Mouse (Mus musculus): Measurements from ENCODE around the gene Phf2. TPM values are rescaled to one million over a fixed set of nuclear protein-coding genes. Genes with fewer than 3 reads are reported as not detected.

Phf2 gene
- polyA plus RNA-seq, 1 experiment from 2014 or later: 3.5 TPM

- TF ChIP-seq CTCF (IDR thresholded peaks at IDR 0.05; ENCODE audit: low read depth): no peak
- WGBS: 42% methylated on average over 2 of the region's 2 CpGs
Measured at GRCm38 (mm10) chr13:48905458-48905857, 34.5 kb upstream of the Phf2 start.

GRCm38 (mm10) chr13:48895376-48895775 is 24.5 kb upstream of the Phf2 start:
- 86% methylated on average over 5 of the region's 5 CpGs for WGBS
- H3K36me3 ChIP-seq (ENCODE audit: control insufficient read depth, insufficient read depth): peaks cover 62% of the 10 kb centered on the region
- TF ChIP-seq CTCF (IDR thresholded peaks at IDR 0.05; ENCODE audit: low read depth): no peak
- no peak overlapping the region for H3K4me2 ChIP-seq (replicated peaks; ENCODE audit: low read depth)
- no peaks in the 10 kb centered on the region for H3K27me3 ChIP-seq (replicated peaks; ENCODE audit: control insufficient read depth, insufficient read depth, low read length)
- no peaks in the 10 kb centered on the region for H3K9me3 ChIP-seq (ENCODE audit: control insufficient read depth)
- no peak overlapping the region for H3K4me3 ChIP-seq (ENCODE audit: low read depth, low read length)
- no peak overlapping the region for H3K9ac ChIP-seq (ENCODE audit: low read depth, low read length)
- no peak overlapping the region for H3K27ac ChIP-seq (ENCODE audit: low read depth, low read length)
- H3K4me1 ChIP-seq (replicated peaks; ENCODE audit: control insufficient read depth, insufficient read depth, low read length): no peaks in the 10 kb centered on the region
- no peak for ATAC-seq

More at GRCm38 (mm10) chr13:48905458-48905857, 34.5 kb upstream of the Phf2 start:
- Histone ChIP-seq H3K4me1 (replicated peaks; ENCODE audit: control insufficient read depth, insufficient read depth, low read length) (no peaks in the 10 kb centered on the region), H3K27me3 (replicated peaks; ENCODE audit: control insufficient read depth, insufficient read depth, low read length) (no peaks in the 10 kb centered on the region), H3K9ac (ENCODE audit: low read depth, low read length) (no peak overlapping the region), H3K27ac (ENCODE audit: low read depth, low read length) (no peak overlapping the region), H3K4me2 (replicated peaks; ENCODE audit: low read depth) (no peak overlapping the region), H3K4me3 (ENCODE audit: low read depth, low read length) (no peak overlapping the region), H3K9me3 (ENCODE audit: control insufficient read depth) (no peaks in the 10 kb centered on the region), H3K36me3 (ENCODE audit: control insufficient read depth, insufficient read depth) (peaks cover 60% of the 10 kb centered on the region)
- ATAC-seq: peak; percentile 28

- Histone ChIP-seq H3K27me3 (replicated peaks; ENCODE audit: control insufficient read depth, insufficient read depth, low read length) (no peaks in the 10 kb centered on the region), H3K27ac (ENCODE audit: low read depth, low read length) (peak overlapping the region; percentile 46; the same call in 1 of the 2 replicates), H3K9me3 (ENCODE audit: control insufficient read depth) (no peaks in the 10 kb centered on the region), H3K4me2 (replicated peaks; ENCODE audit: low read depth) (no peak overlapping the region; the same call in 1 of the 2 replicates), H3K9ac (ENCODE audit: low read depth, low read length) (no peak overlapping the region), H3K4me1 (replicated peaks; ENCODE audit: control insufficient read depth, insufficient read depth, low read length) (no peaks in the 10 kb centered on the region), H3K4me3 (ENCODE audit: low read depth, low read length) (no peak overlapping the region), H3K36me3 (ENCODE audit: control insufficient read depth, insufficient read depth) (peaks cover 68% of the 10 kb centered on the region)
- 40% methylated on average over 4 of the region's 4 CpGs for WGBS
- no peak for TF ChIP-seq CTCF (IDR thresholded peaks at IDR 0.05; ENCODE audit: low read depth)
- peak; percentile 93 for ATAC-seq
Measured at GRCm38 (mm10) chr13:48890260-48890960, 19.5 kb upstream of the Phf2 start.

- ATAC-seq: peak; percentile 99
Measured at GRCm38 (mm10) chr13:48878534-48878933, 7.6 kb upstream of the Phf2 start.

GRCm38 (mm10) chr13:48877805-48878204 is 6.9 kb upstream of the Phf2 start:
- TF ChIP-seq CTCF (IDR thresholded peaks at IDR 0.05; ENCODE audit: low read depth): no peak
- Histone ChIP-seq H3K4me3 (ENCODE audit: low read depth, low read length) (0 out of 2 replicates have a peak overlapping the region, but pooled peaks have one; percentile 26), H3K9ac (ENCODE audit: low read depth, low read length) (0 out of 2 replicates have a peak overlapping the region, but pooled peaks have one; percentile 64), H3K4me1 (replicated peaks; ENCODE audit: control insufficient read depth, insufficient read depth, low read length) (no peaks in the 10 kb centered on the region), H3K27ac (ENCODE audit: low read depth, low read length) (peak overlapping the region; percentile 85; the same call in 1 of the 2 replicates), H3K27me3 (replicated peaks; ENCODE audit: control insufficient read depth, insufficient read depth, low read length) (no peaks in the 10 kb centered on the region), H3K4me2 (replicated peaks; ENCODE audit: low read depth) (peak overlapping the region; percentile 65), H3K9me3 (ENCODE audit: control insufficient read depth) (no peaks in the 10 kb centered on the region), H3K36me3 (ENCODE audit: control insufficient read depth, insufficient read depth) (peaks cover 23% of the 10 kb centered on the region)
- no peak for ATAC-seq

More at GRCm38 (mm10) chr13:48878534-48878933, 7.6 kb upstream of the Phf2 start:
- Histone ChIP-seq H3K9me3 (ENCODE audit: control insufficient read depth) (no peaks in the 10 kb centered on the region), H3K4me2 (replicated peaks; ENCODE audit: low read depth) (peak overlapping the region; percentile 65), H3K27ac (ENCODE audit: low read depth, low read length) (peak overlapping the region; percentile 85), H3K36me3 (ENCODE audit: control insufficient read depth, insufficient read depth) (peaks cover 28% of the 10 kb centered on the region), H3K4me1 (replicated peaks; ENCODE audit: control insufficient read depth, insufficient read depth, low read length) (no peaks in the 10 kb centered on the region), H3K27me3 (replicated peaks; ENCODE audit: control insufficient read depth, insufficient read depth, low read length) (no peaks in the 10 kb centered on the region), H3K4me3 (ENCODE audit: low read depth, low read length) (peak overlapping the region; percentile 26), H3K9ac (ENCODE audit: low read depth, low read length) (peak overlapping the region; percentile 64)
- WGBS: under 1% methylated on average over 36 of the region's 36 CpGs
- TF ChIP-seq CTCF (IDR thresholded peaks at IDR 0.05; ENCODE audit: low read depth): no peak

GRCm38 (mm10) chr13:48872726-48873125 is 1.8 kb upstream of the Phf2 start:
- no peak overlapping the region for H3K4me3 ChIP-seq (ENCODE audit: low read depth, low read length)
- no peak for TF ChIP-seq CTCF (IDR thresholded peaks at IDR 0.05; ENCODE audit: low read depth)
- H3K4me2 ChIP-seq (replicated peaks; ENCODE audit: low read depth): no peak overlapping the region
- no peaks in the 10 kb centered on the region; the same call in 1 of the 2 replicates for H3K36me3 ChIP-seq (ENCODE audit: control insufficient read depth, insufficient read depth)
- no peaks in the 10 kb centered on the region for H3K27me3 ChIP-seq (replicated peaks; ENCODE audit: control insufficient read depth, insufficient read depth, low read length)
- WGBS: 60% methylated on average over 5 of the region's 5 CpGs
- H3K9me3 ChIP-seq (ENCODE audit: control insufficient read depth): no peaks in the 10 kb centered on the region
- H3K27ac ChIP-seq (ENCODE audit: low read depth, low read length): no peak overlapping the region
- peak; percentile 31; the same call in 1 of the 2 replicates for ATAC-seq
- H3K4me1 ChIP-seq (replicated peaks; ENCODE audit: control insufficient read depth, insufficient read depth, low read length): peaks cover 19% of the 10 kb centered on the region
- no peak overlapping the region for H3K9ac ChIP-seq (ENCODE audit: low read depth, low read length)

Measured in intestine, postnatal 0 days (tissue).